Mouse (Mus musculus) heart, postnatal 0 days (tissue): ENCODE data around the gene Zfp697. TPM values are rescaled to one million over a fixed set of nuclear protein-coding genes. Genes with fewer than 3 reads are reported as not detected.
"Not testable (repeated sequence)": the region's sequence is repeated elsewhere in the genome, so short reads cannot be mapped to it uniquely, and the experiment has no call there.

Experiments
- ATAC-seq: fragments of 200-750 bp; cut with Nextera tagmentation; 2 replicates; pipeline ENCODE4 v1.8.0; 2017; ENCODE audit warnings: low read depth, moderate number of reproducible peaks, moderate library complexity; ENCODE audit not compliant: insufficient read depth
- DNase-seq: peaks from one replicate; pipeline ENCODE4 v3.0.0-alpha.2; 2016; ENCODE audit warnings: low spot score
- H3K27ac ChIP-seq: fragments of 300-500 bp; sonication (generic); 2 replicates; pipeline ENCODE4 v1.5.1; 2014; ENCODE audit warnings: low read depth, mild to moderate bottlenecking
- H3K27me3 ChIP-seq: fragments of 300-500 bp; sonication (generic); 2 replicates; pipeline ENCODE4 v1.6.1; 2014; ENCODE audit warnings: low read length, mixed read lengths; ENCODE audit not compliant: control insufficient read depth, insufficient read depth
- H3K36me3 ChIP-seq: fragments of 300-500 bp; sonication (generic); replicated peaks from 2 replicates; pipeline ENCODE4 v1.6.1; 2014; ENCODE audit warnings: low read length, mixed read lengths; ENCODE audit not compliant: control insufficient read depth, insufficient read depth
- H3K4me1 ChIP-seq: fragments of 300-500 bp; sonication (generic); 2 replicates; pipeline ENCODE4 v1.6.1; 2014; ENCODE audit warnings: antibody characterized with exemption; ENCODE audit not compliant: control insufficient read depth, insufficient read depth
- H3K4me2 ChIP-seq: fragments of 300-500 bp; sonication (generic); 2 replicates; pipeline ENCODE4 v1.6.1; 2014; ENCODE audit warnings: low read depth, mild to moderate bottlenecking, low read length, moderate library complexity
- H3K4me3 ChIP-seq: fragments of 300-500 bp; sonication (generic); 2 replicates; pipeline ENCODE4 v1.5.1; 2014; ENCODE audit warnings: low read depth, low read length
- H3K9ac ChIP-seq: fragments of 300-500 bp; sonication (generic); replicated peaks from 2 replicates; pipeline ENCODE4 v1.6.1; 2014; ENCODE audit warnings: low read depth, low read length, mixed read lengths
- H3K9me3 ChIP-seq: fragments of 300-500 bp; sonication (generic); replicated peaks from 2 replicates; pipeline ENCODE4 v1.6.1; 2016; ENCODE audit warnings: low read length; ENCODE audit not compliant: control insufficient read depth
- CTCF ChIP-seq: IDR thresholded peaks from 2 replicates; pipeline ENCODE4 v1.5.1; 2016; ENCODE audit warnings: antibody characterized with exemption, control low read depth, low read depth
- EP300 ChIP-seq: IDR thresholded peaks from 2 replicates; pipeline ENCODE4 v1.6.1; 2016; ENCODE audit warnings: antibody characterized with exemption, low read depth
- WGBS: fragments of 180-500 bp; shearing (Covaris S2); extraction: QIAGEN DNeasy Blood & Tissue Kit; methylation state at CpG from one replicate; pipeline ENCODE4 v1.1.7; 2014; 5-methylcytosine and 5-hydroxymethylcytosine counted together
- polyA plus RNA-seq: library from polyadenylated mRNA; unstranded; fragments of >200 nt; fragmentation: Nextera tagmentation; extraction: Ambion mirVana; gene quantifications from 2 replicates; pipeline ENCODE4 v1.2.1, GENCODE M21; 2015
- total RNA-seq: library from RNA; depleted of rRNA; stranded (reverse); fragments of >200 nt; gene quantifications from 2 replicates; pipeline ENCODE4 v1.2.3, GENCODE M21; 2014; ENCODE audit warnings: low replicate concordance

Zfp697 gene
- total and polyA plus RNA-seq, 2 experiments from 2014 or later: 9.4 to 20.8 TPM

GRCm38 (mm10) chr3:98338584-98339041 lies 43.6 kb upstream of the Zfp697 start:
- peak; percentile 49; the same call in 1 of the 2 replicates for ATAC-seq

GRCm38 (mm10) chr3:98339097-98339705 lies 43.1 kb upstream of the Zfp697 start:
- Histone ChIP-seq H3K4me3 (peak overlapping the region; percentile 58), H3K9me3 (no peaks in the 10 kb centered on the region), H3K27ac (no peak overlapping the region), H3K4me2 (peak overlapping the region; percentile 86), H3K9ac (peak overlapping the region; percentile 38; the same call in 1 of the 2 replicates), H3K27me3 (no peaks in the 10 kb centered on the region), H3K4me1 (no peaks in the 10 kb centered on the region; the same call in 1 of the 2 replicates), H3K36me3 (no peaks in the 10 kb centered on the region)
- TF ChIP-seq CTCF: no peak
- TF ChIP-seq EP300: no peak
- ATAC-seq (peak; percentile 39), DNase-seq (no peak)
- 1% methylated on average over 46 of the region's 46 CpGs for WGBS

More at GRCm38 (mm10) chr3:98338584-98339041, 43.6 kb upstream of the Zfp697 start:
- Histone ChIP-seq H3K9me3 (no peaks in the 10 kb centered on the region), H3K4me3 (peak overlapping the region; percentile 58), H3K27me3 (no peaks in the 10 kb centered on the region), H3K4me1 (no peaks in the 10 kb centered on the region; the same call in 1 of the 2 replicates), H3K27ac (no peak overlapping the region), H3K9ac (peak overlapping the region; percentile 38; the same call in 1 of the 2 replicates), H3K36me3 (no peaks in the 10 kb centered on the region), H3K4me2 (peak overlapping the region; percentile 86)
- DNase-seq: peak; percentile 8
- TF ChIP-seq EP300 (no peak), CTCF (no peak)
- 13% methylated on average over 15 of the region's 15 CpGs for WGBS

- Histone ChIP-seq H3K4me3 (peak within 1 kb of the TSS; percentile 58), H3K9ac (peak within 1 kb of the TSS; percentile 38; the same call in 1 of the 2 replicates), H3K4me2 (peak within 1 kb of the TSS; percentile 86)
- DNase-seq (peak; percentile 39), ATAC-seq (peak; percentile 71)
- not testable (repeated sequence) for H3K27me3 ChIP-seq, H3K4me1 ChIP-seq, H3K27ac ChIP-seq, H3K9me3 ChIP-seq, H3K36me3 ChIP-seq
- under 1% methylated on average over 10 of the region's 10 CpGs for WGBS
Measured at GRCm38 (mm10) chr3:98339706-98340109, 42.6 kb upstream of the Zfp697 start, which contains the start of gene Phgdh. Phgdh (minus strand) TSS chr3:98339990.

- Histone ChIP-seq H3K4me3 (no peak overlapping the region), H3K9me3 (no peaks in the 10 kb centered on the region), H3K27ac (no peak overlapping the region), H3K36me3 (no peaks in the 10 kb centered on the region), H3K4me1 (no peaks in the 10 kb centered on the region; the same call in 1 of the 2 replicates), H3K27me3 (no peaks in the 10 kb centered on the region), H3K9ac (no peak overlapping the region), H3K4me2 (no peak overlapping the region)
- ATAC-seq (no peak), DNase-seq (no peak)
- WGBS: 78% methylated on average over 17 of the region's 17 CpGs
- TF ChIP-seq EP300 (no peak), CTCF (no peak)
Measured at GRCm38 (mm10) chr3:98340818-98341594, 41.3 kb upstream of the Zfp697 start.

GRCm38 (mm10) chr3:98343235-98343634 lies 39.0 kb upstream of the Zfp697 start:
- H3K4me1 ChIP-seq: no peaks in the 10 kb centered on the region; the same call in 1 of the 2 replicates
- H3K9me3 ChIP-seq: no peaks in the 10 kb centered on the region
- no peak overlapping the region for H3K27ac ChIP-seq
- H3K9ac ChIP-seq: no peak overlapping the region
- H3K4me2 ChIP-seq: no peak overlapping the region
- TF ChIP-seq EP300 (no peak), CTCF (no peak)
- H3K27me3 ChIP-seq: no peaks in the 10 kb centered on the region
- no peak for DNase-seq
- ATAC-seq: no peak
- no peaks in the 10 kb centered on the region for H3K36me3 ChIP-seq
- H3K4me3 ChIP-seq: no peak overlapping the region
- 85% methylated on average over 3 of the region's 3 CpGs for WGBS
